Mouse (Mus musculus) embryonic facial prominence, embryonic 15.5 days (tissue): ENCODE measurements around the gene Tmcc3. TPM values are rescaled to one million over a fixed set of nuclear protein-coding genes. Genes with fewer than 3 reads are reported as not detected.

ENCODE experiments used
- ATAC-seq: fragments of 200-750 bp; cut with Nextera tagmentation; 2 replicates; pipeline ENCODE4 v1.8.0; 2017; ENCODE audit warnings: low read depth, moderate TSS enrichment; ENCODE audit not compliant: insufficient number of reproducible peaks, low FRiP score, low TSS enrichment
- H3K27ac ChIP-seq: fragments of 300-500 bp; sonication (generic); replicated peaks from 2 replicates; pipeline ENCODE4 v1.5.1; 2015; ENCODE audit warnings: mild to moderate bottlenecking, inconsistent platforms
- H3K27me3 ChIP-seq: fragments of 300-500 bp; sonication (generic); 2 replicates; pipeline ENCODE4 v1.6.1; 2015; ENCODE audit warnings: inconsistent platforms
- H3K36me3 ChIP-seq: fragments of 300-500 bp; sonication (generic); 2 replicates; pipeline ENCODE4 v1.6.1; 2015; ENCODE audit warnings: mild to moderate bottlenecking, inconsistent platforms
- H3K4me1 ChIP-seq: fragments of 300-500 bp; sonication (generic); 2 replicates; pipeline ENCODE4 v1.6.1; 2015; ENCODE audit warnings: inconsistent platforms
- H3K4me2 ChIP-seq: fragments of 300-500 bp; sonication (generic); replicated peaks from 2 replicates; pipeline ENCODE4 v1.6.1; 2015; ENCODE audit warnings: mild to moderate bottlenecking, inconsistent platforms
- H3K4me3 ChIP-seq: fragments of 300-500 bp; sonication (generic); replicated peaks from 2 replicates; pipeline ENCODE4 v1.5.1; 2015; ENCODE audit warnings: mild to moderate bottlenecking, inconsistent platforms
- H3K9ac ChIP-seq: fragments of 300-500 bp; sonication (generic); 2 replicates; pipeline ENCODE4 v1.6.1; 2015; ENCODE audit warnings: inconsistent platforms
- H3K9me3 ChIP-seq: fragments of 300-500 bp; sonication (generic); replicated peaks from 2 replicates; pipeline ENCODE4 v1.6.1; 2016; ENCODE audit warnings: inconsistent platforms
- WGBS: fragments of 180-500 bp; shearing (Covaris S2); methylation state at CpG from one replicate; pipeline ENCODE4 v1.1.7; 2015; 5-methylcytosine and 5-hydroxymethylcytosine counted together
- polyA plus RNA-seq: library from polyadenylated mRNA; unstranded; fragments of >200 nt; fragmentation: Nextera tagmentation; extraction: Ambion mirVana; gene quantifications from 2 replicates; pipeline ENCODE4 v1.2.1, GENCODE M21; 2015

The Tmcc3 gene
- polyA plus RNA-seq, 1 experiment from 2014 or later = 14.2 TPM

GRCm38 (mm10) chr10:94350896-94351661 lies 39.3 kb downstream of the Tmcc3 start:
- no peak overlapping the region for H3K4me2 ChIP-seq
- ATAC-seq = no peak
- no peaks in the 10 kb centered on the region for H3K9me3 ChIP-seq
- H3K9ac ChIP-seq = no peak overlapping the region
- H3K4me3 ChIP-seq = no peak overlapping the region
- no peaks in the 10 kb centered on the region for H3K36me3 ChIP-seq
- WGBS = 73% methylated on average over 11 of the region's 11 CpGs
- H3K4me1 ChIP-seq = 0 out of 2 replicates have a peak, but pooled peaks cover 3% of the 10 kb centered on the region
- H3K27ac ChIP-seq = no peak overlapping the region
- no peaks in the 10 kb centered on the region for H3K27me3 ChIP-seq

- no peak for ATAC-seq
- no peak overlapping the region for H3K9ac ChIP-seq
- H3K27ac ChIP-seq = no peak overlapping the region
- no peaks in the 10 kb centered on the region for H3K27me3 ChIP-seq
- no peaks in the 10 kb centered on the region for H3K36me3 ChIP-seq
- 0 out of 2 replicates have a peak, but pooled peaks cover 3% of the 10 kb centered on the region for H3K4me1 ChIP-seq
- no peaks in the 10 kb centered on the region for H3K9me3 ChIP-seq
- no peak overlapping the region for H3K4me3 ChIP-seq
- 90% methylated on average over 7 of the region's 7 CpGs for WGBS
- no peak overlapping the region for H3K4me2 ChIP-seq
Measured at GRCm38 (mm10) chr10:94352172-94352876, 40.6 kb downstream of the Tmcc3 start.

DNA sequence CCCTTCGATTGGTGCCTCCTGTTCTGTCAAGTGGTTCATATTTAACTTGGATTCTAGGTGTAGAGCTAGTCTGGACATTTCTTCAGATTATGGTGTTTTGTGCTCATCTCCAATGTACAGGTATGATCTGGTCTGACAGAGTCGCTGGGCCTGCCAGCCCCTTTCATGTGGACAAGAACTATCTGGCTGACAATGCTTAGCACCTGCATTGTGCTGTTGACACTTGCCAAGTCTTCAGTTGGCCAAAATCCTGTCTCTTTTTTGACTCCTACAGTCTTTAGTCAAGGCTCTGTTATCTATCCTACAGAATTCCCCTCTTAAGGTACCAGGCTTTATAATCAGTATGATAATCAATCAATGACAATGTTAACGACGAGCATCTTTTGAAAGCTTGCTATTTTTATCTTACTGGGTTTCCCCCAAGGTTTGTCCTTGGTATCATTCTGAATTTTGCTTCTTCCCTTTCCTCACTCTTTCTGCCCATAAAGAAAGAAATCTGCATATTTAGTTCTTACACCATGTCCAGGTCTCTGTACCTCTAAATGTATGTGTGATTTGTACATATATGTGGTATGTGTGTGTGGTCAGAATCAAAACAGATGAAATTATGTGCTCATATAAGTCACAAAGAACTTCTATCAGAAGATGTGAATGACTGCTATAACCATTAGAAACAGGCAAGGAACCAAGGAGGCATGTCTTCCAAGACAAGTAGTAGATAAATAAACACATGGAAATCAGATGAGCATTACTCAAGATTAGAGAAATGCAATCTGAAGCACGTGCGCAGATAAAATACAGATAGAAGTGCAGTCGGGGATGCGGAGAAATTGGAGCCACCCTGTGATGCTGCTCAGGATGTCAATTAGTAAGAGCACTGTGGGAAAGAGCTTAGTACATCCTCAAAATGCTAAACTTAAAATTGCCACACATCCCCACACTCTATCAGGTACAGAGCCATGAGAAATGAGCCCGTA lies 41.4 kb downstream of the Tmcc3 start:
- WGBS = 77% methylated on average over 9 of the region's 9 CpGs
- H3K9ac ChIP-seq = no peak overlapping the region
- H3K27me3 ChIP-seq = no peaks in the 10 kb centered on the region
- H3K4me1 ChIP-seq = 0 out of 2 replicates have a peak, but pooled peaks cover 3% of the 10 kb centered on the region
- no peak overlapping the region for H3K4me2 ChIP-seq
- H3K4me3 ChIP-seq = no peak overlapping the region
- H3K9me3 ChIP-seq = no peaks in the 10 kb centered on the region
- H3K36me3 ChIP-seq = no peaks in the 10 kb centered on the region
- no peak overlapping the region for H3K27ac ChIP-seq
- no peak for ATAC-seq

DNA sequence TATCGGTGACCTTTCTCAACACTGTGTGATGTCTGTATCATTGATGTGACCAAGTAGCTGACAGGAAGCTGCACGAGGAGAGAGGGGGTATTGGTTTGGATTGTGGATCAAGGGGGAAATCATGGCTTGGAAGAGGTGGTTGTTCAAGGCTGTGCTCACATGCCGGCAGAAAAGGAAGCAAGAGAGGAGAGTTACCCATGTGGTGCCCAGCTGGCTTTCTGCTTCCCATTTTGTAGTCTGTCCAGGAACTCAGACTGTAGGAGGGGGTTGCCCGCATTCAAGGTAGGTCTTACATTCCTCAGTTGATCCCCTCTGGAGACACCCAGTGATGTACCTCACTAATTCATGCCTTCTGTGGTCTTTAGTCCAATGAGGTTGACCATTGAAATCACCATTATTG lies 42.3 kb downstream of the Tmcc3 start:
- H3K4me2 ChIP-seq = no peak overlapping the region
- no peaks in the 10 kb centered on the region for H3K36me3 ChIP-seq
- 36% methylated on average over 4 of the region's 4 CpGs for WGBS
- ATAC-seq = no peak
- H3K4me3 ChIP-seq = no peak overlapping the region
- H3K4me1 ChIP-seq = 0 out of 2 replicates have a peak, but pooled peaks cover 3% of the 10 kb centered on the region
- no peak overlapping the region for H3K9ac ChIP-seq
- no peaks in the 10 kb centered on the region for H3K9me3 ChIP-seq
- H3K27ac ChIP-seq = no peak overlapping the region
- H3K27me3 ChIP-seq = no peaks in the 10 kb centered on the region

DNA sequence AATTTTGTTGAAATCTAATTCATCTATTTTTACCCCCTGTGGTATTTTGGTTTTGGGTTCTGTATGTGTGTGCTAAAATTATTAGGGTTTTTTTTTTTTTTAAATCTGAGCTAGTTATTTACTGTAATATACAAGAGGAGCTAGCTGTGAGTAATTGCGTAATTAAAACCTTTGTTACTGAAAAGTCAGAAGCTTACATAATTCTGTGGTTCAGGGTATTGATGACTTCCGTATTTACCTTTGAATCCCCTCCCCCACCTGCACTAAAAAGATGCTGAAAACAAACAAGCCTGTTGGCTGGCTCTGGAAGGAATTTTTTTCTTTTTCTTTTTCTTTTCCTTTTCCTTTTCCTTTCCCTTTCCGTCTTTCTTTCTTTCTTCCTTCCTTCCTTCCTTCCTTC lies 42.7 kb downstream of the Tmcc3 start:
- Histone ChIP-seq H3K4me3 (no peak overlapping the region), H3K4me1 (0 out of 2 replicates have a peak, but pooled peaks cover 3% of the 10 kb centered on the region), H3K9me3 (no peaks in the 10 kb centered on the region), H3K9ac (no peak overlapping the region), H3K27ac (no peak overlapping the region), H3K27me3 (no peaks in the 10 kb centered on the region), H3K36me3 (no peaks in the 10 kb centered on the region), H3K4me2 (no peak overlapping the region)
- no peak for ATAC-seq
- 57% methylated on average over 3 of the region's 3 CpGs for WGBS

- no peak overlapping the region for H3K9ac ChIP-seq
- no peaks in the 10 kb centered on the region for H3K9me3 ChIP-seq
- no peak overlapping the region for H3K4me2 ChIP-seq
- no peak for ATAC-seq
- H3K4me1 ChIP-seq = 0 out of 2 replicates have a peak, but pooled peaks cover 3% of the 10 kb centered on the region
- no peak overlapping the region for H3K4me3 ChIP-seq
- H3K27ac ChIP-seq = no peak overlapping the region
- WGBS = 77% methylated on average over 13 of the region's 13 CpGs
- no peaks in the 10 kb centered on the region for H3K27me3 ChIP-seq
- H3K36me3 ChIP-seq = no peaks in the 10 kb centered on the region
Measured at GRCm38 (mm10) chr10:94356504-94357169, 44.9 kb downstream of the Tmcc3 start.

DNA sequence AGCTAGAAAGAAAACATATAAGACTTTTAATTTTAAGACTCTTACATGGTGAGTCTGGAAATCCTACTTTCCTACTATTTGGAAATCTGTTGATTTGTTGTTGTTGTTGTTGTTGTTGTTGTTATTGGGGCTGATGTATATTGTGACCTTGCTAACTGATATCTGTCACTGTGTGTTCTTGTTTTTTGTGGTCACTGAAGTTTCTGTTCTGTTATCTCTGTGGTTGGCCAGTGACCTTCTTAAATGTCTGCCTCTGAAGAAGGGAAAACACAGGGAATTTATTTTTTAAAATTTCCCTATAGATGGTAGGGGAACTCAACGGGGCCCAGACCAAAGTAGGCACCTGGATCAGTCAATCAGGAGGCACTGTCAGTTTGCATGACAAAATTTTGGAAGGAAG lies 48.9 kb downstream of the Tmcc3 start:
- 70% methylated on average over 1 of the region's 1 CpGs for WGBS
- H3K4me2 ChIP-seq = no peak overlapping the region
- no peaks in the 10 kb centered on the region for H3K4me1 ChIP-seq
- H3K36me3 ChIP-seq = no peaks in the 10 kb centered on the region
- H3K9me3 ChIP-seq = no peaks in the 10 kb centered on the region
- H3K27me3 ChIP-seq = no peaks in the 10 kb centered on the region
- H3K9ac ChIP-seq = no peak overlapping the region
- no peak overlapping the region for H3K4me3 ChIP-seq
- no peak overlapping the region for H3K27ac ChIP-seq
- ATAC-seq = no peak

DNA sequence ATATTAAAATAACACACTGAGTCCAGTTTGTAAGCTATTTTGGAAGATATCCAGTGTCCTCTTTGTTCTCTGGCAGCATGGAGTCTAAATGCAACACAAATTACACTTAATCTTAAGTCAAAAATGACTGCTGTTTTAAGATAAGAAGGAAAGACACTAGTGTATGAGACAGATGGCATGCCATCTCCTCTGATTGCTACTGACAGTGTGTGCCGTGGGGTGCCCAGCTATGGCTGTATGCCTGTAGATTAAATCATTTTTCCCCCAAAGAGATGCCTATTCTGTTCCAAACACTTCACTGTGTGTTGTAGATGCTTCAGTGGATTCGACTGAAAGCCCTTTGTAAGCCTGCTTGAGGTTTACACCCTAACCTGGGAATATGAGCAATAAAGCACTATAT lies 59.5 kb downstream of the Tmcc3 start:
- Histone ChIP-seq H3K4me1 (no peaks in the 10 kb centered on the region), H3K27ac (no peak overlapping the region), H3K9ac (no peak overlapping the region), H3K4me3 (no peak overlapping the region), H3K36me3 (no peaks in the 10 kb centered on the region), H3K9me3 (no peaks in the 10 kb centered on the region), H3K27me3 (no peaks in the 10 kb centered on the region), H3K4me2 (no peak overlapping the region)
- no peak for ATAC-seq
- WGBS = 72% methylated on average over 2 of the region's 2 CpGs

DNA sequence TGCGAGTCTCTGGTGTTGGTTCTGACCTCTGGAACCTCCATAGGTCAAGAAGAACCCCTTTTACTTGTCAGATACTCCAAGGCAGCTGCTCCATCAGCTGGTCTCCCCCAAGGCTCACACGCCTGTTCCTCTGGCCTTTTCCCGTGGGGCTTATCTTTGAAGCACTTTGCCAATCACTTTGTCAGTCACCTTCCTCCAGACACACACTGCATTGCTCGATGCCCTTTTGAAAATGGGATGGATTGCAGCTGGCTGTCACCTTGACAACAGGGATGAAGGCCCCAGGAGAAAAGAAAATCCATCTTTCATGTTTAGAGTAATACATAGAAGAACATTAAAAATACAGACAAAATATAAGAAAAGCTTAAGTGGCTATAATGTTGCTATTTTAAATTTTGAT lies 65.2 kb downstream of the Tmcc3 start:
- WGBS = 58% methylated on average over 4 of the region's 4 CpGs
- no peaks in the 10 kb centered on the region for H3K36me3 ChIP-seq
- H3K4me1 ChIP-seq = peaks cover 9% of the 10 kb centered on the region; the same call in 1 of the 2 replicates
- no peak overlapping the region for H3K9ac ChIP-seq
- H3K4me3 ChIP-seq = no peak overlapping the region
- H3K27ac ChIP-seq = no peak overlapping the region
- H3K9me3 ChIP-seq = no peaks in the 10 kb centered on the region
- no peak overlapping the region for H3K4me2 ChIP-seq
- no peak for ATAC-seq
- no peaks in the 10 kb centered on the region for H3K27me3 ChIP-seq

GRCm38 (mm10) chr10:94377844-94378243 lies 66.1 kb downstream of the Tmcc3 start:
- no peak for ATAC-seq
- Histone ChIP-seq H3K36me3 (no peaks in the 10 kb centered on the region), H3K4me2 (no peak overlapping the region), H3K9me3 (no peaks in the 10 kb centered on the region), H3K9ac (no peak overlapping the region), H3K4me1 (peaks cover 9% of the 10 kb centered on the region; the same call in 1 of the 2 replicates), H3K27ac (no peak overlapping the region), H3K27me3 (no peaks in the 10 kb centered on the region), H3K4me3 (no peak overlapping the region)
- WGBS = 69% methylated on average over 10 of the region's 10 CpGs
